Mouse (Mus musculus) intestine, postnatal 0 days (tissue): ENCODE data around the gene Ppp1ca. TPM values are rescaled to one million over a fixed set of nuclear protein-coding genes. Genes with fewer than 3 reads are reported as not detected.

Experiments
- ATAC-seq: fragments of 200-750 bp; cut with Nextera tagmentation; 2 replicates; pipeline ENCODE4 v1.8.0; 2017; ENCODE audit warnings: mild to moderate bottlenecking, moderate TSS enrichment, moderate library complexity
- H3K27ac ChIP-seq: fragments of 300-500 bp; sonication (generic); 2 replicates; pipeline ENCODE4 v1.5.1; 2014; ENCODE audit warnings: mild to moderate bottlenecking, low read depth, low read length, moderate library complexity
- H3K27me3 ChIP-seq: fragments of 300-500 bp; sonication (generic); replicated peaks from 2 replicates; pipeline ENCODE4 v1.6.1; 2014; ENCODE audit warnings: low read length, mixed read lengths; ENCODE audit not compliant: control insufficient read depth, insufficient read depth
- H3K36me3 ChIP-seq: fragments of 300-500 bp; sonication (generic); 2 replicates; pipeline ENCODE4 v1.6.1; 2014; ENCODE audit warnings: mild to moderate bottlenecking, moderate library complexity; ENCODE audit not compliant: control insufficient read depth, insufficient read depth
- H3K4me1 ChIP-seq: fragments of 300-500 bp; sonication (generic); replicated peaks from 2 replicates; pipeline ENCODE4 v1.6.1; 2014; ENCODE audit warnings: antibody characterized with exemption, low read length, mixed read lengths; ENCODE audit not compliant: control insufficient read depth, insufficient read depth
- H3K4me2 ChIP-seq: fragments of 300-500 bp; sonication (generic); replicated peaks from 2 replicates; pipeline ENCODE4 v1.6.1; 2014; ENCODE audit warnings: low read depth, mild to moderate bottlenecking, moderate library complexity
- H3K4me3 ChIP-seq: fragments of 300-500 bp; sonication (generic); 2 replicates; pipeline ENCODE4 v1.5.1; 2014; ENCODE audit warnings: low read depth, low read length
- H3K9ac ChIP-seq: fragments of 300-500 bp; sonication (generic); 2 replicates; pipeline ENCODE4 v1.6.1; 2014; ENCODE audit warnings: mild to moderate bottlenecking, low read depth, low read length
- H3K9me3 ChIP-seq: fragments of 300-500 bp; sonication (generic); 2 replicates; pipeline ENCODE4 v1.6.1; 2016; ENCODE audit warnings: mixed run types; ENCODE audit not compliant: control insufficient read depth
- CTCF ChIP-seq: sonication (generic); IDR thresholded peaks from 2 replicates; pipeline ENCODE4 v1.5.1; 2016; ENCODE audit warnings: low read depth, mild to moderate bottlenecking, control low read depth, antibody characterized with exemption, moderate library complexity
- WGBS: fragments of 180-500 bp; shearing (Covaris S2); extraction: QIAGEN DNeasy Blood & Tissue Kit; methylation state at CpG from one replicate; pipeline ENCODE4 v1.1.7; 2014; 5-methylcytosine and 5-hydroxymethylcytosine counted together
- polyA plus RNA-seq: library from polyadenylated mRNA; unstranded; fragments of >200 nt; fragmentation: Nextera tagmentation; extraction: Ambion mirVana; gene quantifications from 2 replicates; pipeline ENCODE4 v1.2.1, GENCODE M21; 2015

The Ppp1ca gene
- polyA plus RNA-seq, 1 experiment from 2014 or later, result 382 TPM

DNA sequence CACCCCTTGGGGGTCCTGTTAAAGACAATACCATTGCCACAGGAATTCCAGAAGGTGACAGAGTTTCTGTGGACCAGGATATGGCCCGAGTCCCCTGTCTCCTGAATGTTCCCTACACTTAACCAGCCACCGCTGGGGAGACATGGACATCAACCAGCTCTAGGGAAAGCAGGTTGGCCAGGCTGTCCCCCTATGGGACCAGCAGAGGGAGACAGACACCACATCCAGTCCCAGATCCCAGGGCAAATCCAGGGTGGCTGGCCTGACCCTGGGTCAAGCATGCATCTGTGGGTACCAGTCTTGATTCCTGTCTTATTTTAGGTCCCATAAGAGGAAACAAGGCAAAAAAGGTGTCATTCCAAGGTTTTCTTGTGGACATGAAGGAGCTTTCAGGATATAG is 15.1 kb downstream of the Ppp1ca start:
- Histone ChIP-seq H3K9me3 (no peaks in the 10 kb centered on the region), H3K27me3 (0 out of 2 replicates have a peak, but pooled peaks cover 2% of the 10 kb centered on the region), H3K36me3 (no peaks in the 10 kb centered on the region), H3K4me2 (no peak overlapping the region), H3K4me3 (no peak overlapping the region), H3K4me1 (peaks cover 3% of the 10 kb centered on the region; the same call in 1 of the 2 replicates), H3K27ac (no peak overlapping the region), H3K9ac (no peak overlapping the region)
- TF ChIP-seq CTCF, result peak; percentile 100
- ATAC-seq, result peak; percentile 58; the same call in 1 of the 2 replicates
- WGBS, result 0% methylated on average over 2 of the region's 2 CpGs

DNA sequence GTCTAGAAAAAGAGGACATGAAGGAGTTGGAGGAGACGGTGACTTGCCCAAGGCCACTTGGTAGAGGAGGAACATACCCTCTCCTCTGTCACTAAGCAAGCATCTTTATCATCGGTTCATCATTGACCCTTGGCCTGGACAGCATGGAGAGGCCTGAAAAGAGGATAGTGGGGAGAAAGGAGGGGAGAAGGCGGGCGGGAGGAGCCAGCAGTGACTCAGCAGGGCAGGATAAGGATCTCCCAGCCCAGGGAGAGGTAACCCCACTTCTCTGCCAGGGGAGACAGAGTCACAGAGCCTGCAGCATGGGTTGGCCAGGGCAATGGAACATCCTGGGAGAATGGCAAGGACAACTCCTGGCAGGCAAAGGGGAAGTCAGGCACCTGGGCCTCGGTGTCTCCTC is 16.7 kb downstream of the Ppp1ca start:
- Histone ChIP-seq H3K4me2 (no peak overlapping the region), H3K27ac (no peak overlapping the region), H3K9ac (no peak overlapping the region), H3K9me3 (no peaks in the 10 kb centered on the region), H3K4me3 (no peak overlapping the region), H3K27me3 (0 out of 2 replicates have a peak, but pooled peaks cover 2% of the 10 kb centered on the region), H3K4me1 (peaks cover under 1% of the 10 kb centered on the region; the same call in 1 of the 2 replicates), H3K36me3 (no peaks in the 10 kb centered on the region)
- ATAC-seq, result no peak
- no peak for TF ChIP-seq CTCF
- 66% methylated on average over 5 of the region's 5 CpGs for WGBS

GRCm38 (mm10) chr19:4211891-4212588 is 20.2 kb downstream of the Ppp1ca start:
- Histone ChIP-seq H3K9me3 (no peaks in the 10 kb centered on the region), H3K36me3 (no peaks in the 10 kb centered on the region), H3K27me3 (no peaks in the 10 kb centered on the region), H3K9ac (no peak overlapping the region), H3K27ac (no peak overlapping the region), H3K4me3 (no peak overlapping the region), H3K4me2 (no peak overlapping the region), H3K4me1 (peaks cover 3% of the 10 kb centered on the region; the same call in 1 of the 2 replicates)
- 0 out of 2 replicates have a peak, but pooled peaks have one; percentile 2 for TF ChIP-seq CTCF
- no peak for ATAC-seq
- 63% methylated on average over 4 of the region's 4 CpGs for WGBS

DNA sequence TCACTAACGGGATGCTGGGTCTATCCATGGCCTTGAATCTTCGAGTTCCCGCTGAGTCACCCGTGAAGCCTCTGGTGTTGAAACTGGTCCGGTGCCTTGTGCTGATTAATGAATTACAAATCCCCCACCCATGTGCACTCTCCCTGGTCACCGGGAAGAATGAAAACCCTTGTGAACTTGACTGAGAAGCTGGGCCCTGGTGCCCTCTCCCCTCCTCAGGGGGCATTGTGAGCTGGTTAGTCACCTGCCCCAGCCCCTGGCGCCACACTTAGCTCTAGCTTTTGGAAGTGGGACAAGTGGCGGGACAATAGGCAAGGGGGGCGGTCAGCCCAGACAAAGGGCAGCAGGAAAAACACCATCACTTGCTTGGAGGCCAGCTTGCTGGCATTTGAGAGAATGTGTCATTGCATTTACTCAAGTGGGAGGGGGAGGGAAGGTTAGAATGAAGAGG is 21.7 kb downstream of the Ppp1ca start:
- Histone ChIP-seq H3K4me1 (peaks cover 3% of the 10 kb centered on the region; the same call in 1 of the 2 replicates), H3K9me3 (no peaks in the 10 kb centered on the region), H3K36me3 (no peaks in the 10 kb centered on the region)

GRCm38 (mm10) chr19:4214071-4214770 is 22.4 kb downstream of the Ppp1ca start, which contains the start of the genes Clcf1 and AC109138.7:
Gene Clcf1 (plus strand): TSS chr19:4214238.
Gene AC109138.7 (plus strand): TSS chr19:4214357.
- Histone ChIP-seq H3K9me3 (no peaks in the 10 kb centered on the region), H3K27ac (peak within 1 kb of the TSS; percentile 82), H3K9ac (peak within 1 kb of the TSS; percentile 91), H3K36me3 (no peaks in the 10 kb centered on the region), H3K4me3 (peak within 1 kb of the TSS; percentile 75), H3K4me2 (peak within 1 kb of the TSS; percentile 98), H3K27me3 (no peaks in the 10 kb centered on the region), H3K4me1 (peaks cover 3% of the 10 kb centered on the region)
- peak; percentile 37; the same call in 1 of the 2 replicates for ATAC-seq
- no peak for TF ChIP-seq CTCF
- under 1% methylated on average over 41 of the region's 49 CpGs for WGBS

More for the DNA sequence above, 21.7 kb downstream of the Ppp1ca start:
- peak overlapping the region; percentile 75 for H3K4me3 ChIP-seq
- no peak for TF ChIP-seq CTCF
- WGBS, result 9% methylated on average over 9 of the region's 9 CpGs
- H3K27me3 ChIP-seq, result no peaks in the 10 kb centered on the region
- peak overlapping the region; percentile 98 for H3K4me2 ChIP-seq
- no peak overlapping the region for H3K9ac ChIP-seq
- peak overlapping the region; percentile 82; the same call in 1 of the 2 replicates for H3K27ac ChIP-seq
- ATAC-seq, result 0 out of 2 replicates have a peak, but pooled peaks have one; percentile 12

- Histone ChIP-seq H3K9ac (peak overlapping the region; percentile 91), H3K4me1 (peaks cover 4% of the 10 kb centered on the region)
Observed at GRCm38 (mm10) chr19:4214771-4215450, 23.0 kb downstream of the Ppp1ca start.

More at GRCm38 (mm10) chr19:4214771-4215450, 23.0 kb downstream of the Ppp1ca start:
- TF ChIP-seq CTCF, result no peak
- Histone ChIP-seq H3K27ac (peak overlapping the region; percentile 82), H3K4me3 (peak overlapping the region; percentile 75), H3K27me3 (no peaks in the 10 kb centered on the region), H3K4me2 (peak overlapping the region; percentile 98), H3K36me3 (no peaks in the 10 kb centered on the region), H3K9me3 (no peaks in the 10 kb centered on the region)
- WGBS, result under 1% methylated on average over 55 of the region's 81 CpGs
- ATAC-seq, result peak; percentile 28
